Mouse (Mus musculus): ENCODE results near the gene Gbf1. TPM values are rescaled to one million over a fixed set of nuclear protein-coding genes. Genes with fewer than 3 reads are reported as not detected.
A peak's percentile ranks its signal among the peaks of the same experiment; 100 is the strongest.

Gene Gbf1
- polyA plus RNA-seq, 1 experiment from 2014 or later: 50.0 TPM

DNA sequence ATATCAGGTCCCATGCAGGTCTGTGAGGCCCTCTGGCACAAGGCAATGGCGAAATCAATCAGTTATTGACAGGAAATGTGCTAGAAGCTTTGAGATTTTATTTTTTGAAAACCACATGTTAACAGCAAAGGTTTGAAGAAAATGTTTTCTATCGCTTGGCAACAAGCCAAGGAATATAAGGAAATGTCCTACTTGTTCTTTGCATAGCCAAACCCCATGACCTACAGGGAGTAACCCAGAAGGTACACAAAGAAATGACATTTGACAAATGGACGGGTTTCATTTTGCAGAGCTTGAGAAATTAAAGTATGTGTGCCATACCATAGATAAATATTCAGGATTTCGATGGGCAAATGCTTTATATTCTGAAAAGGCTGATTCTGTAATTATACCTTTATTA lies 144.6 kb downstream of the Gbf1 start:
- Histone ChIP-seq H3K4me3 (no peak overlapping the region), H3K27ac (no peak overlapping the region), H3K36me3 (no peaks in the 10 kb centered on the region), H3K27me3 (ENCODE audit: insufficient read depth, poor library complexity, severe bottlenecking) (peaks cover 3% of the 10 kb centered on the region; the same call in 1 of the 2 replicates), H3K4me1 (peaks cover 2% of the 10 kb centered on the region; the same call in 1 of the 2 replicates), H3K9me3 (no peaks in the 10 kb centered on the region)
- no peak for DNase-seq (ENCODE audit: low spot score)
- WGBS: 65% methylated on average over 4 of the region's 4 CpGs

GRCm38 (mm10) chr19:46300294-46301045 lies 148.2 kb downstream of the Gbf1 start:
- Histone ChIP-seq H3K27ac (no peak overlapping the region), H3K4me3 (no peak overlapping the region), H3K9me3 (no peaks in the 10 kb centered on the region), H3K36me3 (no peaks in the 10 kb centered on the region), H3K27me3 (ENCODE audit: insufficient read depth, poor library complexity, severe bottlenecking) (0 out of 2 replicates have a peak, but pooled peaks cover 3% of the 10 kb centered on the region), H3K4me1 (peaks cover 21% of the 10 kb centered on the region; the same call in 1 of the 2 replicates)
- WGBS: 40% methylated on average over 8 of the region's 8 CpGs
- DNase-seq (ENCODE audit: low spot score): peak; percentile 51

DNA sequence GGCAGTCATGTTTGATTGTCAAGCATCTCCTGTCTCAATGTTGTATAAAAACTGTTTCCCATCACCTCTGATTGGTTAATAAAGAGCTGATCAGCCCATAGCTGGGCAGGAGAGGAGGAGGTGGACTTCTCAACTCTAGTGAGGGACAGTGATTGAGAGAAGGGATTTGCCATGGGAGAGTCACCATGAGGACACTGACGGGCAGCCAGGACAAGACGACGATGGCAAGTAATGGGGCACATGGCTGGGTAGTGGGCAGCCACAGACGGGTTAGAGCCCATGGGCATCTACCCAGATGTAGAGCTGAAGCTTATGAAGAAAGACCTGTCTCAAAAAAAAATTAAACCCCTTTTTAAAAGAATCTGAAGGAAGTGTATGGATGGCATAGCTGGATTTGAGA lies 150.2 kb downstream of the Gbf1 start:
- peak; percentile 55 for DNase-seq (ENCODE audit: low spot score)
- 85% methylated on average over 4 of the region's 4 CpGs for WGBS
- Histone ChIP-seq H3K4me3 (no peak overlapping the region), H3K27ac (no peak overlapping the region), H3K9me3 (no peaks in the 10 kb centered on the region), H3K27me3 (ENCODE audit: insufficient read depth, poor library complexity, severe bottlenecking) (peaks cover 22% of the 10 kb centered on the region), H3K4me1 (peaks cover 35% of the 10 kb centered on the region), H3K36me3 (peaks cover 2% of the 10 kb centered on the region; the same call in 1 of the 2 replicates)

DNA sequence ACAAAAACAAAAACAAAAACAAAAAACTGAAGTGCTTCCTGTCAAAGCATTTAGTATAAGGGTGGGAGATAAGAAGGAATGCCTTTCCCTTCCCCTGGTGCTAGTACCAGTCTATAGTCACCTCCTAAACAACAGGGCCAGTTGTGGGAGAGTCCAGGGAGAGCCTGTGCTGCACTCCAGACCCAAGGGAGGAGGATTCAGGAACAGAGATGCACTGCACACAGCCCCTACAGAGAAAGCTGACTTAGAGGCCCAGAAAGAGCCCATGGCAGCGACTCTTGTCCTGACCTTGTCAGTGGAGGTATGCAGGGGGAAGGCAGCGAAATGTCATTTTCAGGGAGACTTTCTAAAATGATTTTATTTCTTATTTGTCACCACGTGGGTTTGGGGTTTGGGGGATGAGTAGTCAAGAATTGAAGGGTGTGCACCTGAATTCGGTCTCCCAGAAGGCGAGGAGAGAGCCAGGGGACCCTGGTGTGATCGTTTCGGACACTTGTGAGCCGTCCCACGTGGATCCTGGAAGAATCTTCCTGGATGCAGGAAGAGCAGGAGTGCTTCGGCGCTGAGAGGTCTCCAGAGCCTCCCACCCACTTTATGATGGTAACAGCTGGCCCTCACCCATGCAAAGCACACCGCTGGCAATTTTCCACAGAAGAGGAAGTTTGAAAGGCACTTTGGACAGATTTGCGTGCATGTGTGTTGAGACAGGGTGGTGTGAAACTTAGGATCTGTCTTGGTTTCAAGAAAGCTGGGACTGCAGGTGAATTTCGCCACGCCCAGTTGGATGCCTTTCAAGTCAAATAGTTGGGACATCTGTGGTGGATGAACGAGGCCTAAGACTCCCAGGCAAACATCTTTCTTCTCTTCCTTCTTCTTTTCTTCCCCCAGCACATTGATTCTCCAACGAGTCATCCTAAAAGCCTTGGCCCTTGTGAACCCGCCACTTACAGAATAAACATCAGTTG lies 151.2 kb downstream of the Gbf1 start:
- DNase-seq (ENCODE audit: low spot score): peak; percentile 72
- peaks cover 12% of the 10 kb centered on the region; the same call in 1 of the 2 replicates for H3K36me3 ChIP-seq
- H3K4me3 ChIP-seq: peak overlapping the region; percentile 86
- 53% methylated on average over 18 of the region's 18 CpGs for WGBS
- H3K9me3 ChIP-seq: no peaks in the 10 kb centered on the region
- H3K27me3 ChIP-seq (ENCODE audit: insufficient read depth, poor library complexity, severe bottlenecking): peaks cover 32% of the 10 kb centered on the region
- H3K4me1 ChIP-seq: peaks cover 39% of the 10 kb centered on the region
- H3K27ac ChIP-seq: 0 out of 2 replicates have a peak overlapping the region, but pooled peaks have one; percentile 88

DNA sequence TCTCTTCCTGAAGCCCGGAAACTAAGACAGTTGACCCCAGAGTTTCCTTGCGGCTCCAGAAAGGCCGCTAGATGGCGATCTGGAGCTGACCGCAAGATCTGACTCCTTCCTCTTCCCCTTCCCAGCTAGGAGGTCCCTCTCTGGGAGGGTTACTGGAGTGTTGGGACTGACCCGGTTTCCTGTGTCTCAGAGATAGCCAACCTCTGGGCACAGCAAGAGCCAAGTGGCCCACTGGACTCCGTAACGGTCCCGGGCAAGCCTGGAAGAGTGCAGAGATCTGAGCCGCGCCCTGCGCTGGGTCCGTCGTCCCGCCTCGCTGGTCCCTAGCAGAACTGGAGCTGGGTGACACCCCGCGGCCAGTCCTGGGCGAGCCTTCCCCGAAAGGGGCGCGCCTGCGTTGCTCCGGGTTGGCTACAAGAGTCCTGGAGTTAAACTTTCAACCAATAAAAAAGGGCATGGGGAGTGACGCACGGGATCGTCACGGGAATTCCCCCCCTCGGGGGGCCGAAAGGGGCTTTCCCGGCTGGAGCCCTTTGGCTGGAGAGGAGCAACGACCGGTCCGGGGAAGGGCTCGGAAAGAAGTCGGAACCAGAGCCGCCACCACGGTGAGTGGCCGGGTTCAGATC lies 152.0 kb downstream of the Gbf1 start, which contains the start of gene Nfkb2:
TSS of gene Nfkb2 (plus strand) at position 105 of the 626 bp plus-strand sequence.
- no peaks in the 10 kb centered on the region for H3K9me3 ChIP-seq
- peaks cover 12% of the 10 kb centered on the region; the same call in 1 of the 2 replicates for H3K36me3 ChIP-seq
- peak within 1 kb of the TSS; percentile 86 for H3K4me3 ChIP-seq
- H3K27ac ChIP-seq: peak within 1 kb of the TSS; percentile 88
- H3K27me3 ChIP-seq (ENCODE audit: insufficient read depth, poor library complexity, severe bottlenecking): peaks cover 38% of the 10 kb centered on the region
- H3K4me1 ChIP-seq: peaks cover 45% of the 10 kb centered on the region
- DNase-seq (ENCODE audit: low spot score): peak; percentile 97
- WGBS: under 1% methylated on average over 39 of the region's 39 CpGs

GRCm38 (mm10) chr19:46304908-46305333 lies 152.6 kb downstream of the Gbf1 start:
- under 1% methylated on average over 34 of the region's 34 CpGs for WGBS
- H3K27me3 ChIP-seq (ENCODE audit: insufficient read depth, poor library complexity, severe bottlenecking): peaks cover 44% of the 10 kb centered on the region
- H3K36me3 ChIP-seq: peaks cover 17% of the 10 kb centered on the region
- H3K9me3 ChIP-seq: no peaks in the 10 kb centered on the region
- peak overlapping the region; percentile 88 for H3K27ac ChIP-seq
- DNase-seq (ENCODE audit: low spot score): no peak
- H3K4me3 ChIP-seq: peak overlapping the region; percentile 86
- H3K4me1 ChIP-seq: peaks cover 45% of the 10 kb centered on the region

DNA sequence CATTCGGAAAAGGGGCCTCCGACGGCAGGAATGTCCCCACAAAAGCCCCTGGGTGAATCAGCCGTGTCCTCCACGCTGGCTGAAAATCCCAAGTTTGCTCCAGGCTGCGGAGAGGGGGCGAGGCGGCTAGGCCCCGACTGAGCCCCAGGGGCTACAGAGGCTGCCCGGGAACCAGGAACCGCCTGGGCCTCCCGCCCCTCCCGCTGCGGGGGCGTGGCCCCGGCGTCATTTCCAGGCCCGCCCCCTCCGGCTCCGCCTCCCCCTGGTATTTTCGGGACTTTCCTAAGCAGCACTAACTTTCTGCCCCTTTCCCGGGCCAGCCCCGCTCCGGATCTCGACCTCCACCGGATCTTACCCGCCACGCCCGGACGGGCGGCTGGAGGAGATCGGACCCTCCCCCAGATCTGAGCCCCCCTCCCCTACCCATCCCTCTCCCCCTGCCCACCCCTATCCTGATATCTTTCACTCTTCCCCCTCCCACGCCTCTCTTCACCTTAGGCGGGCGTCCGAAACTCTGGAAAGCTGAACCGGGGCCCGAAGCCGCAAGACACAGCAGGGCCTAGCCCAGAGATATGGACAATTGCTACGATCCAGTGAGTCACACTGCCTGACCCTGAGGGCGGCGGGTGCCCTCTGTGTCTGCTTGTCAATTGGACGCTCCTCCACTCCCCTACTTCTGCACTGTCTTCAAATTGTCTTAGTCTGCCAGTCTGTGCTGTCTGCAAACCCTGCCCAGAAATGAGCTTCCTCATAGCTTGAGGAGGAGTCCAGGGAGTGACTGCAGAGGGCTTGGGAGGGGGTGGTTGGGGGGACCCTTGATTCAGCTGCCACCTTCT lies 153.3 kb downstream of the Gbf1 start:
- Histone ChIP-seq H3K27ac (peak overlapping the region; percentile 88), H3K27me3 (ENCODE audit: insufficient read depth, poor library complexity, severe bottlenecking) (peaks cover 51% of the 10 kb centered on the region), H3K9me3 (no peaks in the 10 kb centered on the region), H3K4me3 (peak overlapping the region; percentile 86), H3K36me3 (peaks cover 25% of the 10 kb centered on the region), H3K4me1 (peaks cover 45% of the 10 kb centered on the region)
- under 1% methylated on average over 43 of the region's 43 CpGs for WGBS
- peak; percentile 95 for DNase-seq (ENCODE audit: low spot score)

DNA sequence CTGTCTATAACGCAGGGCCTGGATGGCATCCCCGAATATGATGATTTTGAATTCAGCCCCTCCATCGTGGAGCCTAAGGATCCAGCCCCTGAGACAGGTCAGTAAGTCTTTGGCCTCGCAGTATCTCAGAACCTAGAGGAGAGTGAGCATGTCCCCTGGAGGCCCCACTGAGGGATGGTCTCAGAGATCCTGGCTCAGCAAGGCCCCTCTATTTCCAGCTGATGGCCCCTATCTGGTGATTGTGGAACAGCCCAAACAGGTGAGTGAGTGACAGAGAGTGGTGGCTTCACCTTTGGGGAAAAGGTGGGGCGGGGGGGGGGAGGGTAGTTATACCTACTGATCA lies 153.9 kb downstream of the Gbf1 start:
- Histone ChIP-seq H3K4me1 (peaks cover 45% of the 10 kb centered on the region), H3K9me3 (no peaks in the 10 kb centered on the region), H3K36me3 (peaks cover 30% of the 10 kb centered on the region), H3K27ac (peak overlapping the region; percentile 88), H3K4me3 (peak overlapping the region; percentile 86), H3K27me3 (ENCODE audit: insufficient read depth, poor library complexity, severe bottlenecking) (peaks cover 57% of the 10 kb centered on the region)
- peak; percentile 67 for DNase-seq (ENCODE audit: low spot score)
- WGBS: 44% methylated on average over 5 of the region's 5 CpGs

DNA sequence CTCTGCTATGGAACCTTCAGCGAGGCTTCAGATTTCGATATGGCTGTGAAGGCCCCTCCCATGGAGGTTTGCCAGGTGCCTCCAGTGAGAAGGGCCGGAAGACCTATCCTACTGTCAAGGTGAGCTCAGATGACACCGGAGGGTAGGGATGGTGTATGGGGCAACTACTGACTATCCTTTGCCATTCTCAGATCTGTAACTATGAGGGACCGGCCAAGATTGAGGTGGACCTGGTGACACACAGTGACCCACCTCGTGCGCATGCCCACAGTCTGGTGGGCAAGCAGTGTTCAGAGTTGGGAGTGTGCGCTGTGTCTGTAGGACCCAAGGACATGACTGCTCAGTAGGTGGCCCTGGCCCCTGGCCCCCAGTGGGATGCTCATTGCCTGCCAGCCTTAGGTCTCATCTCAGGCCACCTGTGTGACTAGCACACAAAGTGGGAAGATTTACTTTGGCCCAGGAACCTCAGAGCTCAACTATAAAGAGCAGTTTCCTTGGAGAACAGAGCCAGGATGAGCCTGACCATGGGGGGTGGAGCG lies 154.5 kb downstream of the Gbf1 start:
- peaks cover 36% of the 10 kb centered on the region for H3K36me3 ChIP-seq
- peaks cover 60% of the 10 kb centered on the region for H3K27me3 ChIP-seq (ENCODE audit: insufficient read depth, poor library complexity, severe bottlenecking)
- H3K4me3 ChIP-seq: no peak overlapping the region
- DNase-seq (ENCODE audit: low spot score): peak; percentile 74
- 82% methylated on average over 9 of the region's 9 CpGs for WGBS
- H3K27ac ChIP-seq: no peak overlapping the region
- peaks cover 45% of the 10 kb centered on the region for H3K4me1 ChIP-seq
- H3K9me3 ChIP-seq: no peaks in the 10 kb centered on the region

- Histone ChIP-seq H3K4me1 (peaks cover 41% of the 10 kb centered on the region), H3K9me3 (no peaks in the 10 kb centered on the region), H3K27me3 (ENCODE audit: insufficient read depth, poor library complexity, severe bottlenecking) (peaks cover 69% of the 10 kb centered on the region), H3K27ac (no peak overlapping the region), H3K4me3 (no peak overlapping the region), H3K36me3 (peaks cover 43% of the 10 kb centered on the region)
- WGBS: 69% methylated on average over 16 of the region's 16 CpGs
- no peak for DNase-seq (ENCODE audit: low spot score)
These were observed 155.5 kb downstream of the Gbf1 start for GRCm38 (mm10) chr19:46307781-46308180.

- H3K4me3 ChIP-seq: peak overlapping the region; percentile 59
- H3K27me3 ChIP-seq (ENCODE audit: insufficient read depth, poor library complexity, severe bottlenecking): peaks cover 75% of the 10 kb centered on the region
- DNase-seq (ENCODE audit: low spot score): no peak
- no peaks in the 10 kb centered on the region for H3K9me3 ChIP-seq
- H3K4me1 ChIP-seq: peaks cover 46% of the 10 kb centered on the region
- peak overlapping the region; percentile 62; the same call in 1 of the 2 replicates for H3K27ac ChIP-seq
- H3K36me3 ChIP-seq: peaks cover 46% of the 10 kb centered on the region
- WGBS: 52% methylated on average over 16 of the region's 16 CpGs
These were observed 156.0 kb downstream of the Gbf1 start for GRCm38 (mm10) chr19:46308303-46308702.

Measured in heart, embryonic 10.5 days (tissue).